Mouse (Mus musculus) spleen, adult 2 months (tissue): ENCODE results near the gene Agtrap.

Experiments
- CTCF ChIP-seq: fragments of 200-500 bp; IDR thresholded peaks from 2 replicates; pipeline ENCODE4 v1.5.1; 2011; ENCODE audit warnings: mild to moderate bottlenecking, inconsistent platforms; ENCODE audit not compliant: insufficient read depth, insufficient read length, insufficient replicate concordance; ENCODE audit errors: extremely low read depth
- POLR2A ChIP-seq: fragments of 200-500 bp; IDR thresholded peaks from 2 replicates; pipeline ENCODE4 v1.6.1; 2011; ENCODE audit warnings: low read depth, low read length, inconsistent platforms

DNA sequence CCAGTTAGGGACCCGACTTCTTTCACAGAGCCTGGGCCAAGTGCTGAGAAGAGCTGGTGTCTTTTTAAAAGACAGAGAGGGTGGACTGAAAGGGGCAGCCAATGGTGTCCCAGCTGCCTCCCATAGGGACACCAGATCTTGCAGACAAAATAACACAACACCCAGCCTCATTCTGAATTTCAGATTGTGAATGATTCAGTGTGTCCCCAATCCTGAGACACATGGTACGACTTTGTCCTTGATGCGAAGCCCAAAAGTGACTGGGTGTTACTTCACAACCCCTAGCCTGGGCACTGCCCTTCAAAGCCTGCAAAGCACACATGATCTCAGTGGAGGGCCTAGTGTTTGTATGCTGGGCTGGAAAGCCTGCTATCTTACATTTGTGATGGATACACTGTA lies 1.9 kb downstream of the Agtrap start:
- TF ChIP-seq CTCF (no peak), POLR2A (no peak)
